Mouse (Mus musculus) thymus, postnatal 14 days (tissue): ENCODE results near the gene Mto1.
A peak's percentile ranks its signal among the peaks of the same experiment; 100 is the strongest.
"Not testable (repeated sequence)": the region's sequence is repeated elsewhere in the genome, so short reads cannot be mapped to it uniquely, and the experiment has no call there.

Experiments used
- DNase-seq: peaks from one replicate; pipeline ENCODE4 v3.0.0; 2021

Mto1 gene

GRCm38 (mm10) chr9:78476531-78477020 lies 28.6 kb downstream of the Mto1 start:
- no peak for DNase-seq

GRCm38 (mm10) chr9:78477021-78477551 lies 29.1 kb downstream of the Mto1 start:
- peak; percentile 23 for DNase-seq

GRCm38 (mm10) chr9:78478009-78478605 lies 30.1 kb downstream of the Mto1 start:
- DNase-seq = not testable (repeated sequence)

- not testable (repeated sequence) for DNase-seq
These were observed 31.3 kb downstream of the Mto1 start for GRCm38 (mm10) chr9:78479308-78479707.

GRCm38 (mm10) chr9:78480227-78480626 lies 32.2 kb downstream of the Mto1 start:
- DNase-seq = not testable (repeated sequence)

- DNase-seq = peak; percentile 81
These were observed 32.8 kb downstream of the Mto1 start for GRCm38 (mm10) chr9:78480706-78481358.

- peak; percentile 98 for DNase-seq
These were observed 33.7 kb downstream of the Mto1 start for GRCm38 (mm10) chr9:78481423-78482331.

- DNase-seq = no peak
These were observed 34.4 kb downstream of the Mto1 start for GRCm38 (mm10) chr9:78482386-78482785.

GRCm38 (mm10) chr9:78484660-78485059 lies 36.7 kb downstream of the Mto1 start:
- no peak for DNase-seq

GRCm38 (mm10) chr9:78488021-78488420 lies 40.0 kb downstream of the Mto1 start:
- DNase-seq = not testable (repeated sequence)

GRCm38 (mm10) chr9:78488890-78489420 lies 40.9 kb downstream of the Mto1 start, which contains the start of gene Eef1a1:
Eef1a1 (minus strand) TSS chr9:78489151.
- DNase-seq = peak; percentile 72

GRCm38 (mm10) chr9:78491169-78491568 lies 43.2 kb downstream of the Mto1 start:
- no peak for DNase-seq

- DNase-seq = no peak
These were observed 44.2 kb downstream of the Mto1 start for GRCm38 (mm10) chr9:78492254-78492653.

GRCm38 (mm10) chr9:78493171-78493570 lies 45.2 kb downstream of the Mto1 start:
- DNase-seq = no peak

- DNase-seq = no peak
These were observed 52.4 kb downstream of the Mto1 start for GRCm38 (mm10) chr9:78500386-78500785.

- no peak for DNase-seq
These were observed 53.3 kb downstream of the Mto1 start for GRCm38 (mm10) chr9:78501284-78501683.

GRCm38 (mm10) chr9:78503223-78504079 lies 55.4 kb downstream of the Mto1 start:
- no peak for DNase-seq

- no peak for DNase-seq
These were observed 56.1 kb downstream of the Mto1 start for GRCm38 (mm10) chr9:78504133-78504532.

GRCm38 (mm10) chr9:78504679-78505078 lies 56.7 kb downstream of the Mto1 start:
- no peak for DNase-seq

GRCm38 (mm10) chr9:78505223-78505622 lies 57.2 kb downstream of the Mto1 start:
- no peak for DNase-seq

- no peak for DNase-seq
These were observed 58.2 kb downstream of the Mto1 start for GRCm38 (mm10) chr9:78506002-78506721.
